Mouse (Mus musculus): ENCODE results near the gene Thada. TPM values are rescaled to one million over a fixed set of nuclear protein-coding genes. Genes with fewer than 3 reads are reported as not detected.
A peak's percentile ranks its signal among the peaks of the same experiment; 100 is the strongest.

Thada gene
- polyA plus RNA-seq, 1 experiment from 2014 or later, result 15.9 TPM

DNA sequence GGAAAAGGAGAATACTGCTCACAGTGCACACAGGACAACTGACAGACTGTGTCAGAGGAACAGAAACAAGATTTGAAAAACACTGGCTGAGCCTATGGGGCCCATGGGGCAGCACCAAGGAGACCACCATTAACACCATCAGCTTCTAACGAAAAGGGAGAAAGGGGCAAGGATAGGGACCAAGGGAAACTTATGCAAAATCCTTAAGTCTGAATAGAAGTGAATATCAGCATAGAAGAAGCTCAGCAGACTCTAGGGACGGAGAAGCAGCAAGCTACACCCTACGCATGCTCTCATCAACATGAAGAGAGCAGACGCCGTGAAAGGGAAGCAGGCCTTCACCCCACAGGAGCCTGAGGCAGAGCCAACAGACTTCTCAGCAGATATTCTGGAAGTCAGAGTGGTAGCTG lies 112.1 kb downstream of the Thada start:
- Histone ChIP-seq H3K4me2 (replicated peaks; ENCODE audit: low read depth, low read length) (no peak overlapping the region), H3K4me1 (ENCODE audit: control insufficient read depth, insufficient read depth, low read length) (peaks cover 7% of the 10 kb centered on the region; the same call in 1 of the 2 replicates), H3K9ac (replicated peaks; ENCODE audit: low read depth, low read length) (no peak overlapping the region), H3K4me3 (ENCODE audit: low read depth, low read length) (no peak overlapping the region), H3K36me3 (ENCODE audit: control insufficient read depth, insufficient read depth, low read length) (peaks cover 7% of the 10 kb centered on the region), H3K27ac (ENCODE audit: low read length) (peak overlapping the region; percentile 69), H3K27me3 (ENCODE audit: control insufficient read depth, insufficient read depth, low read length) (no peaks in the 10 kb centered on the region), H3K9me3 (ENCODE audit: control insufficient read depth, low read depth, low read length) (no peaks in the 10 kb centered on the region)
- 79% methylated on average over 5 of the region's 5 CpGs for WGBS
- no peak for ATAC-seq (ENCODE audit: insufficient number of reproducible peaks, insufficient read depth, low FRiP score, low read depth)

DNA sequence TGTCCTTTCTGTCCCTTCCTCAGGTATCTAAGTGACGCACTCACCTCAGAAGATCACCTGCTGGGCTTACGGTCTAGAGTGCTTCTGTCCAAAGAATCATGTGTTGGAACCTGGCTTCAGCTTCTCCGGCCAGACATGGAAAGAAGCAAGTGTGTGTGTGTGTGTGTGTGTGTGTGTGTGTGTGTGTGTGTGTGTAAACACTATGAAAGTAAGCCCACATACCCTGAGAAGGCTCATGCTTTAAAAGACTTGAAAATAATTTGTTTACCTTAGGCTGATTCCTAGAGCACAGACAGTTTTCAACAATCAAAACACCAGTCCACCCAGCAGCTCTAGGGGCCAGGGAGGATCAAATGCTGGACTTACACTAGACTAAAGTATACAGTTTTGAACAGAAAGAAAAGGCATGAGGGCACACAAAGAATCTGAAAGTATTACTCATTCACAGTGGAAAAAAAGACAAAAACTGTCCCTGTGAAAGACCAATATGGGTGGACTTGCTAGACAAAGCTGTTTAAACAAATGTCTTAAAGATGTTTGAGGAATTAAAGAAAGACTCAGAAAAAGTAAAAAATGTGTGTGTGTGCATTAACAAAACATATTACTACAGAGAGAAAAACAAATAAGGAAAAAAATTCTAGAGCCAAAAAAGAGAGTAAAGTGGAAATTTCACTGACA lies 112.6 kb downstream of the Thada start:
- no peak overlapping the region for H3K9ac ChIP-seq (replicated peaks; ENCODE audit: low read depth, low read length)
- peaks cover 7% of the 10 kb centered on the region for H3K36me3 ChIP-seq (ENCODE audit: control insufficient read depth, insufficient read depth, low read length)
- peak overlapping the region; percentile 69; the same call in 1 of the 2 replicates for H3K27ac ChIP-seq (ENCODE audit: low read length)
- H3K4me1 ChIP-seq (ENCODE audit: control insufficient read depth, insufficient read depth, low read length), result peaks cover 7% of the 10 kb centered on the region; the same call in 1 of the 2 replicates
- no peak overlapping the region for H3K4me2 ChIP-seq (replicated peaks; ENCODE audit: low read depth, low read length)
- WGBS, result 78% methylated on average over 3 of the region's 3 CpGs
- H3K27me3 ChIP-seq (ENCODE audit: control insufficient read depth, insufficient read depth, low read length), result no peaks in the 10 kb centered on the region
- ATAC-seq (ENCODE audit: insufficient number of reproducible peaks, insufficient read depth, low FRiP score, low read depth), result no peak
- no peak overlapping the region for H3K4me3 ChIP-seq (ENCODE audit: low read depth, low read length)
- no peaks in the 10 kb centered on the region for H3K9me3 ChIP-seq (ENCODE audit: control insufficient read depth, low read depth, low read length)

DNA sequence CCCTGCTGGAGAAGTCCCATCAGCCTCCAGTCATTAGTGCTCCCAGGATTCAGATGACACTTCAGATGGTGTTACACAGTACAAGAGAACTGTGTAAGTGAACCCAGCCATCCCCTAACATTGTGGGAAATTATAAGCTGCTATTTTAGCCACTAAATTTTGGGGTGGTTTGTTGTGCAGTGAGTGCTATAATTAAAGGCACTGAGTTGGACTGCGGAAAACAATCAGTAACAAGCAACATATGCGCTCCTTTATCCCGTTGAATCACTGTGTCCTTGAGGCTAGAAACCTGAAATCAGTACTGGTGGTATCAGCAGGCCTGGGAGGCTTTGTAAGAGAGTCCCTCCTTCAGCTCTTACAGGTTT lies 113.2 kb downstream of the Thada start:
- peaks cover 7% of the 10 kb centered on the region; the same call in 1 of the 2 replicates for H3K4me1 ChIP-seq (ENCODE audit: control insufficient read depth, insufficient read depth, low read length)
- 76% methylated on average over 3 of the region's 3 CpGs for WGBS
- no peaks in the 10 kb centered on the region for H3K9me3 ChIP-seq (ENCODE audit: control insufficient read depth, low read depth, low read length)
- peak overlapping the region; percentile 69; the same call in 1 of the 2 replicates for H3K27ac ChIP-seq (ENCODE audit: low read length)
- H3K9ac ChIP-seq (replicated peaks; ENCODE audit: low read depth, low read length), result no peak overlapping the region
- H3K4me2 ChIP-seq (replicated peaks; ENCODE audit: low read depth, low read length), result no peak overlapping the region
- no peak overlapping the region for H3K4me3 ChIP-seq (ENCODE audit: low read depth, low read length)
- no peak for ATAC-seq (ENCODE audit: insufficient number of reproducible peaks, insufficient read depth, low FRiP score, low read depth)
- no peaks in the 10 kb centered on the region for H3K27me3 ChIP-seq (ENCODE audit: control insufficient read depth, insufficient read depth, low read length)
- H3K36me3 ChIP-seq (ENCODE audit: control insufficient read depth, insufficient read depth, low read length), result peaks cover 5% of the 10 kb centered on the region

DNA sequence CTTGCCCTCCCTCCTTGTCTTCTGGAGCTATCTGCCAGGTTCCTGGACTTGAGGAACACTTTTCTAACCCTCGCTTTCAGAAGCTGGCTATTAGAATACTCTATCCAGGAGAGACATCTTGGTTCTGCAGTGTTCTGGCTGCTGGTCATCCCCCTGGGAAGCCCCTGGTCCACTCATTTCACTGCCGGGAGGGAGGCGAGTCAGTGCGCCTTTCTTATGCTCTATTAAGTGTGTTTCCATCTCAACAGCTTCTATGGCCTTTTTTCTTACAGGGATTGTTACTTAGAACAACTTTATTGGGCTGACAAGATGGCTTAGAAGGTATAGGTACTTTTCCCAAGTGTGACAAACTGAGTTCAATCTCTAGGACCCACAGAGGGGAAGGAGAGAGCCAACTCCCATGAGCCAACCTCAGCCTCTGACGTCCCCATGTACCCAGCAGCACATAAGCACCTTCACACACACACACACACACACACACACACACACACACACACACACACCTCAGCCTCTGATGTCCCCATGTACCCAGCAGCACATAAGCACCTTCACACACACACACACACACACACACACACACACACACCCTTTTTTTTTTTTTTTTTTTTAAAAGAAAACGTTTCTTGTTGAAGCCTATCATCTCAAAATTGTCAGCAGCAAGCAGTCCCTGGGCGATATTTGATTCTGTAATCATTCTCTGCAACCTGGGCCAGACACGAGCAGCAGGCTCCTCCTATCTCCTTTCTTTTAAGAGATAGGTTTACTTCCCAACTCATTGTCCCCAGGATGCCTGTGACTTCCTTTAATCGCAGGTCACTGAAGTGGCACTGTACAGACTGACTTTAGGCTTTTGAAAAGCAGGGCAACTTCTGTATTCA lies 113.9 kb downstream of the Thada start:
- Histone ChIP-seq H3K9me3 (ENCODE audit: control insufficient read depth, low read depth, low read length) (no peaks in the 10 kb centered on the region), H3K4me2 (replicated peaks; ENCODE audit: low read depth, low read length) (no peak overlapping the region), H3K4me1 (ENCODE audit: control insufficient read depth, insufficient read depth, low read length) (peaks cover 7% of the 10 kb centered on the region; the same call in 1 of the 2 replicates), H3K9ac (replicated peaks; ENCODE audit: low read depth, low read length) (no peak overlapping the region), H3K36me3 (ENCODE audit: control insufficient read depth, insufficient read depth, low read length) (peaks cover 3% of the 10 kb centered on the region), H3K4me3 (ENCODE audit: low read depth, low read length) (no peak overlapping the region), H3K27me3 (ENCODE audit: control insufficient read depth, insufficient read depth, low read length) (no peaks in the 10 kb centered on the region), H3K27ac (ENCODE audit: low read length) (no peak overlapping the region)
- ATAC-seq (ENCODE audit: insufficient number of reproducible peaks, insufficient read depth, low FRiP score, low read depth), result no peak
- 76% methylated on average over 9 of the region's 9 CpGs for WGBS

DNA sequence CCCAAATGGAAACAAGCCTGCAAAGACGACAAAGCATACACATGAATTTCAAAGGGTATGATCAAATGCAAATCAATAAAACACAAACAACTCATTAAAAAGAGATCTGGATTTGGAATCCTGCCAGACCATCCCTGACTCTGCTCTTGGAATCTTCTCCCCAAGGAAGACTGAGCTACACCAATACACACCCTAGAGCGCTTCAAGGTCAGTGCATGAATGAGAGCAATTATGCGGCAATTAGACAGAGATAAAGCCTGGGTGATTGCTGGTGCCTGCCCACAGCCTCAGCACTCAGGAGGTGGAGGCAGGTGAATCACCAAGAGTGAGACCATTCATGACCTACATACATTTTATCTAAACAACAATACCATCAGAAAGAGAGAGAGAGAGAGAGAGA lies 114.7 kb downstream of the Thada start:
- Histone ChIP-seq H3K27ac (ENCODE audit: low read length) (no peak overlapping the region), H3K36me3 (ENCODE audit: control insufficient read depth, insufficient read depth, low read length) (peaks cover 7% of the 10 kb centered on the region), H3K4me3 (ENCODE audit: low read depth, low read length) (no peak overlapping the region), H3K4me1 (ENCODE audit: control insufficient read depth, insufficient read depth, low read length) (peaks cover 7% of the 10 kb centered on the region; the same call in 1 of the 2 replicates), H3K27me3 (ENCODE audit: control insufficient read depth, insufficient read depth, low read length) (no peaks in the 10 kb centered on the region), H3K9me3 (ENCODE audit: control insufficient read depth, low read depth, low read length) (no peaks in the 10 kb centered on the region), H3K4me2 (replicated peaks; ENCODE audit: low read depth, low read length) (no peak overlapping the region), H3K9ac (replicated peaks; ENCODE audit: low read depth, low read length) (no peak overlapping the region)
- ATAC-seq (ENCODE audit: insufficient number of reproducible peaks, insufficient read depth, low FRiP score, low read depth), result no peak
- WGBS, result 79% methylated on average over 3 of the region's 3 CpGs

DNA sequence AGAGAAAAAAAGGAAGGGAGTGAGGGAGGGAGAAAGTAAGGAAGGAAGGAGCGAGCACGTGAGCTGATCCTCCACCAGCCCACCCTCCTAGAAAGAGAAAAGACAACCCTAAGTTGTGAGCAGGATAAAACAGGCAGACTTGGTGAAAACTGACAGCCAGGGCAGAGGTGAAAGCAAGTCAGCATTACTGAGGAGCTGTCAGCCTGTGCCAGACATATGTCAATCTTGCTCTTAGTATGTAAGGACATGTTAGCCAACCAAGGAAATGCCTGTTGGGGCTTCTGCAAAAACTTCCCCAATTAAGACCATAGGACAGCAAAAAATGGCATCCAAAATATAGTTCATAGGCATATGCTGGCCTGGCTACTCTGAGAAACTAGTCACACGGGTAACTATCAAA lies 117.1 kb downstream of the Thada start:
- Histone ChIP-seq H3K27ac (ENCODE audit: low read length) (no peak overlapping the region), H3K36me3 (ENCODE audit: control insufficient read depth, insufficient read depth, low read length) (peaks cover 8% of the 10 kb centered on the region), H3K27me3 (ENCODE audit: control insufficient read depth, insufficient read depth, low read length) (no peaks in the 10 kb centered on the region), H3K4me1 (ENCODE audit: control insufficient read depth, insufficient read depth, low read length) (no peaks in the 10 kb centered on the region), H3K9me3 (ENCODE audit: control insufficient read depth, low read depth, low read length) (no peaks in the 10 kb centered on the region), H3K4me3 (ENCODE audit: low read depth, low read length) (no peak overlapping the region), H3K9ac (replicated peaks; ENCODE audit: low read depth, low read length) (no peak overlapping the region), H3K4me2 (replicated peaks; ENCODE audit: low read depth, low read length) (no peak overlapping the region)
- ATAC-seq (ENCODE audit: insufficient number of reproducible peaks, insufficient read depth, low FRiP score, low read depth), result no peak
- WGBS, result 89% methylated on average over 3 of the region's 3 CpGs

DNA sequence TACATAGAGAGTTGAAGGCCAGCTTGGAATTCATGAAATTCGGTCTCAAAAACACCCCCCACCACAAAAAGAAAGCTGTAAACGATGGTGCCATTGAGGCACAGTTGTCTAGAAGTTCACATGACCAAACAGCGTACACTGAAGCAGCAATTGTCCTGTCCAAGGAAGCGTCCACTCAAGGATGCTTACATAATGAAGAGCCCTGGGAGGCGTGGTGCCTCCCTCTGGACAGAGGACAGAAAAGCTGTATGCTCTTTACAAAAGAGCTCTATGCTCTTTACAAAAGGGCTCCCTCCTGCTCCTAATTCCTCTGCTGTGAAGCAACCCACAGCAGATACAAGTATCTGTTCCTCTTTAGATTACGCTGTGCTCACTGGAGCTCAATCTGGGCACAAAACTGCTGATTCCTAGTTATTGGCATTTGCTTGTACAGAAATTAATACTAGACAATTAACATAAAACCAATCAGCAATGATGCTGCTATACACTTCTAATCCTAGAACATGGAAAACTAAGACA lies 123.6 kb downstream of the Thada start:
- Histone ChIP-seq H3K27ac (ENCODE audit: low read length) (no peak overlapping the region), H3K9me3 (ENCODE audit: control insufficient read depth, low read depth, low read length) (no peaks in the 10 kb centered on the region)

DNA sequence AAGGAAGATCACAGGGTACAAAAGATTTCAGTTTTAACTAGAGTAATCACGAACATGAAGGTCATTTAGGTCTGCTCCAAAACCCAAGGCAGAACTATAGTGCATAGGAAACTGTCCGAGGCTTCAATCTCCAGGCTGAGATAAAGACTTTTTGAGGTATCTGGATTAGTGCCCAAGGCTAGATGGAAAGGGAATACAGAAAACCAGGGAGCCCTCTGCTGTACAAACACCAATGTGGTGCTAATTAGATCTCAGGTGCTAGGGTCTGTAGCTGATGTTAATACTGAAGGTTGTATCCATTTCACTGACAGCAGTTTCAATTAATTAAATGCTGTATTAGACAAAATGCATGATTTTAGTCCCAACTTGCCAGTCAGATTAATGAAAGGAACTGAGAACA lies 124.3 kb downstream of the Thada start:
- Histone ChIP-seq H3K9ac (replicated peaks; ENCODE audit: low read depth, low read length) (no peak overlapping the region), H3K36me3 (ENCODE audit: control insufficient read depth, insufficient read depth, low read length) (peaks cover 5% of the 10 kb centered on the region; the same call in 1 of the 2 replicates), H3K4me2 (replicated peaks; ENCODE audit: low read depth, low read length) (no peak overlapping the region), H3K27ac (ENCODE audit: low read length) (no peak overlapping the region), H3K27me3 (ENCODE audit: control insufficient read depth, insufficient read depth, low read length) (no peaks in the 10 kb centered on the region), H3K4me3 (ENCODE audit: low read depth, low read length) (no peak overlapping the region), H3K9me3 (ENCODE audit: control insufficient read depth, low read depth, low read length) (no peaks in the 10 kb centered on the region), H3K4me1 (ENCODE audit: control insufficient read depth, insufficient read depth, low read length) (peaks cover 3% of the 10 kb centered on the region; the same call in 1 of the 2 replicates)
- 61% methylated on average over 2 of the region's 2 CpGs for WGBS
- ATAC-seq (ENCODE audit: insufficient number of reproducible peaks, insufficient read depth, low FRiP score, low read depth), result no peak

More for the DNA sequence above, 123.6 kb downstream of the Thada start:
- no peak overlapping the region for H3K4me2 ChIP-seq (replicated peaks; ENCODE audit: low read depth, low read length)
- no peak for ATAC-seq (ENCODE audit: insufficient number of reproducible peaks, insufficient read depth, low FRiP score, low read depth)
- H3K9ac ChIP-seq (replicated peaks; ENCODE audit: low read depth, low read length), result no peak overlapping the region
- 80% methylated on average over 6 of the region's 6 CpGs for WGBS
- H3K36me3 ChIP-seq (ENCODE audit: control insufficient read depth, insufficient read depth, low read length), result peaks cover 5% of the 10 kb centered on the region; the same call in 1 of the 2 replicates
- no peaks in the 10 kb centered on the region for H3K27me3 ChIP-seq (ENCODE audit: control insufficient read depth, insufficient read depth, low read length)
- peaks cover 3% of the 10 kb centered on the region; the same call in 1 of the 2 replicates for H3K4me1 ChIP-seq (ENCODE audit: control insufficient read depth, insufficient read depth, low read length)
- H3K4me3 ChIP-seq (ENCODE audit: low read depth, low read length), result no peak overlapping the region

Measured in stomach, embryonic 14.5 days (tissue).